Mouse (Mus musculus) monocyte, adult 59 days (primary cell): ENCODE data around the gene Mrpl28. TPM values are rescaled to one million over a fixed set of nuclear protein-coding genes. Genes with fewer than 3 reads are reported as not detected.

Source experiments
- total RNA-seq, 2 experiments: library from RNA; stranded (reverse); gene quantifications; one replicate each; pipeline ENCODE4 v1.2.4; 2023

Gene Mrpl28
- total RNA-seq, result 10 to 100 TPM; 29.3 to 35.8 TPM

DNA sequence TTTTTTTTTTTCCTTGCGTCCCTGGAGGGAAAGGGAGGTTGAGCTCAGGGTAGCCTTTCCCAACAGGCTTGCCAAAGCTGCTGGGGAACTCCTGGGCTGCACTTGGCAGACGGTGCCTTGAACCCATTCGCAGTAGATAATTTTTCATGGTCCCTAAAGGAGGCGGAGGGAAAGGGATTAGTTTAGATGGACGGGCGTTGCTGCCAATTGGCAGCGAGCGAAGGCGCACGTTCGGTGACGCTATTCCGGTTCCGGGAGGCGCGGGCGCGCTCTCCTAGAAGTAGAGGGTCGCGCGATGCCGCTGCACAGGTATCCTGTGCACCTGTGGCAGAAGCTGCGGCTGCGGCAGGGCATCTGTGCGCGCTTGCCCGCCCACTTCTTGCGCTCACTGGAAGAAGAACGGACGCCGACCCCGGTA is at the start of gene Mrpl28:
TSS of gene Mrpl28 (plus strand) at position 234 of the 418 bp plus-strand sequence.

GRCm38 (mm10) chr17:26089905-26090632 is 33.2 kb upstream of the Mrpl28 start, which contains the start of gene Decr2:
Gene Decr2, minus strand, starts transcription at chr17:26090337.

GRCm38 (mm10) chr17:26095121-26095740 is 28.1 kb upstream of the Mrpl28 start, which contains the start of gene Nme4:
Gene Nme4, minus strand, starts transcription at chr17:26095602.

DNA sequence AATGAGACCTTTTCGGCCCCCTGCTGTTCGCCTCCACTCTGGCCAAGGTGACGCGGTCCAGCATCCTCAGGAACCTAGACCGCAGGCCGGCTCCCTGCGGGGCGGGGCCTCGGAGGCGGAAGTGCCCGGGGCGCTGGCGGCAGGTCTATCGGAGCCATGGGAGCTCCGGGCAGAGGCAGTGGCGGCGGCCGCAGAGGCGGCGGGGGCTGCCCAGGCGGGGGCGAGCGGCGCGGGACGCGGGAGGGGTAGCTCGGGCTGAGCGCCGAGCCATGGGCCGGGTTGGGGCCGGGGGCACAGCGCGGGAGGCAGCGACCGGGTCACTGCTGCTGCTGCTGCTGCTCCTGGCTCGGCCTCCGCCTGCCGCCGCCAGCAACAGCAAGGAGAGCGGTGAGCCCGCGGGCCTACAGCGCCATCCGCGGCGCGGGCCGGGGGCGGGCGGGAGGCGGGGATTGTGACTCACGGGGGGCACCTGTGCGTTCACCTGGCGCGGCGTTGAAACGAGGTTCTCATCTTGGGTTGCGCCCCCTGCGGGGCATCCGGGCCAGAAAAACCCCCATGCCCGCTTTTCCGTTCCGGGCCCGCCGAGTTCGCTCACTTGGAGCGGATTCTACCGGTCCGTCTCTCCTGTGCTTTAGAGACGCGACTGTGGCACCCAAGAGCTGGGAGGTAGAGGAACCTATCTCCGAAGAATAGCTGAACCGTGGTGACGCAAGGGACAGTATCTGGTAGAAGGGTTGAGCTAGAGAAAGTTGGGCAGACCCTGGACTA is 9.9 kb upstream of the Mrpl28 start, which contains the start of gene Tmem8:
TSS of gene Tmem8 (plus strand) at position 119 of the 768 bp plus-strand sequence.

DNA sequence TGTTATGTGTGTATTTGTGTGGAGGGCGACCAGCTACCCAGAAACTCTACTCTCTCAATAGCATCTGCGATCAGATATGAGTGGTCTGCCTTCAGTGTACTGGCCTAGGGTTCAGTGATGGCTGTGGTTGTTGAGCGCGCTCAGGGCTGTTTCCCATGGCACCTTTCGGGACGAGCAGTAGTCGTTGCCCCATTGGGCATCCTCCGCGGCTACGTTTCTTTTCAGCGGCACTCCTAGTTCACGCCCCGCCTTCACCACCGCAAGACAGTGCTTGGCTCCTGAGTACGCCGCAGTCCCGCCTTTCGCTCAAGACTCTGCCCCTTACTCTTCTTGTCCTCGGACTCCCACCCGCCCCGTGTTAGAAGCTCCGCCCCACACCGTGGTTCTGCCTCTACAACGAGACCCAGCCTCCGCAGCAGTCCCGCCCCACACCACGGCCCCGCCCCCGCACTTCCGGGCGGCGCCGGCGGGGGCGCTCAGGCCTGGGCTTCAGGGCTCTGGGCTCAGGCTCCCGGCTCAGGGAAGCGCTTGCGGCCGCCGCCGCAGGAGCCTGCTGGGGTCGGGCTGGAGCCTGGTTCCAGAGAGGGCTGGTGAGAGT is 15.0 kb downstream of the Mrpl28 start, which contains the start of gene Axin1:
TSS of gene Axin1 (plus strand) at position 450 of the 598 bp plus-strand sequence.

Other genes starting within 250 kb of the Mrpl28 start
- 10 to 100 TPM; 10.1 to 11.1 TPM for gene Mettl26, start 248.4 kb upstream of the Mrpl28 start, total RNA-seq
- gene Wfikkn1, start 242.6 kb upstream of the Mrpl28 start, total RNA-seq, result 1 to 10 TPM; 3.2 to 3.3 TPM
- gene Rab40c, start 203.8 kb upstream of the Mrpl28 start, total RNA-seq, result 10 to 100 TPM; 16.5 to 18.1 TPM
- 10 to 100 TPM; 46.9 to 60.5 TPM for gene Pigq, start 178.6 kb upstream of the Mrpl28 start, total RNA-seq
- gene Nhlrc4, start 178.5 kb upstream of the Mrpl28 start, total RNA-seq, result not detected
- gene A930017K11Rik, start 170.9 kb upstream of the Mrpl28 start, total RNA-seq, result not detected
- gene Capn15, start 137.7 kb upstream of the Mrpl28 start, total RNA-seq, result 10 to 100 TPM; 31.1 to 32.2 TPM
- 1 to 10 TPM; 5.1 to 6.8 TPM for gene Rab11fip3, start 53.9 kb upstream of the Mrpl28 start, total RNA-seq
- 1 to 10 TPM; 5.0 to 6.8 TPM for gene Decr2, start 33.2 kb upstream of the Mrpl28 start, total RNA-seq
- gene Nme4, start 27.9 kb upstream of the Mrpl28 start, total RNA-seq, result 1 to 10 TPM; 2.2 to 2.8 TPM
- gene Tmem8, start 10.2 kb upstream of the Mrpl28 start, total RNA-seq, result 10 to 100 TPM; 20.9 to 23.1 TPM
- gene Axin1, start 15.2 kb downstream of the Mrpl28 start, total RNA-seq, result 10 to 100 TPM; 49.8 to 53.8 TPM
- not detected for gene Pdia2, start 75.6 kb downstream of the Mrpl28 start, total RNA-seq
- 1 to 10 TPM in 1 of 2 experiments, under 1 TPM in 1; 0.31 to 1.6 TPM for gene Rgs11, start 79.5 kb downstream of the Mrpl28 start, total RNA-seq
- not detected for gene Arhgdig, start 84.3 kb downstream of the Mrpl28 start, total RNA-seq
- gene Fam234a, start 120.7 kb downstream of the Mrpl28 start, total RNA-seq, result 100 to 1,000 TPM; 161 to 194 TPM
- 10 to 100 TPM; 50.4 to 53.7 TPM for gene Luc7l, start 129.4 kb downstream of the Mrpl28 start, total RNA-seq